Mouse (Mus musculus): ENCODE data around the gene Gm10277.

Gene Gm10277

DNA sequence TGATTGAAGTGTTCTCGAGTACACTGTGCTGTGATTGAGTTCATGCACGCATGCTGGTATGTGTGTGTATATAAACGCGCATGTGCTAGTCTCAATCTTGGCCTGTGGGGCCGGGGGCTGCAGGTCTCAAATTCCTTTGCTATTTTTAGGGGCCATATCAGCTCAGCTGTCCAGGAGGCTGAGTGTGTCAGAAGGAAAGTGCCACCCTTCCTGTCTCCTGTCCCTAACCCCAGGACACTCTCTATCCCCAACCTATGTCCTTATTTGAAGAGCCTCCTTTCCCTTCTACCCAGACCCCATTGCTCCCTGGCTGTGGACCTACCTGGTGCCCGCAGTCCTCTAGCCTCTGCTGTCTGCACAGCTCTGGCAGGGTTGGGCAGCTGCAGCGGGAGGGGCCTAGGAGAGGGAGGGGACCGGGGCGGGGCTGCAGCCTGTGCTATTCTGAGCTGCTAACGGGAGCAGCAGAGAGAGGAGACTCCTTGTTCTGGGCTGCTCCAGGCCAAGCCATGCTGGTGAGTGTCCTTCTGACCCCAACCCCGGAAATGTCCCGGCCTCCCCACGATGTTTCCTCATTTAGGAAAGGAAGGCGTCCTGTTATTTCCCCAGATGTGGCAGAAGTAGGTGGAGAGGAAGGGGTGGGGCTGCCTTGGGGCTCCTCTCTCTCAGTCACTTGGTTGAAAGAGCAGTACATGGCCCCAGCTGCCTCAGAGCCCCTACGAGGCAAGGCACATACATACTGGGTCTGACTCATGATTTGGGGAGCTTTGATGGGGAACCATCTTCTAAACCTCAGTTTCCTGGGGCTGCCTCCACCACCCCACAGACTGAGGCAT, 13.5 kb upstream of the Gm10277 start:
- in situ Hi-C loops (cut with MboI) = no loop called here

DNA sequence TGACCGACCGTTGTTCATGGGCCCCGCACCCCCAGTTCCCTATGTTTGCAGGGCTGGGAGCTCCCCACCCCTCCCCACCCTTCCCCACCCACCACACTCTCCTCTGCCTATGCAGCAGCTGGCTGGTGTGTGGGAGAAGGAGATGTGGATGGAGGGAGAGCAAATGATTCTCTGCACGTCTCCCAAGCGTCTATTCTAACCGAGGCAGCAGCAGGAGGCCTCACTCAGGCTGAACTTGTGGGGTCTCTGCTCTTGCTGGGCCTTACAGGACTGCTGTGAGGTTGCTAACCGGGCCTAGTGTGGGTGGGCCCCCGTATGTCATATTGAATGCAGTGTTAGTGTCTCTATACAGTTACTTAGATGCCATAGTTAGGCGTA, 12.9 kb upstream of the Gm10277 start:
- in situ Hi-C loops (cut with MboI) = no loop called here

DNA sequence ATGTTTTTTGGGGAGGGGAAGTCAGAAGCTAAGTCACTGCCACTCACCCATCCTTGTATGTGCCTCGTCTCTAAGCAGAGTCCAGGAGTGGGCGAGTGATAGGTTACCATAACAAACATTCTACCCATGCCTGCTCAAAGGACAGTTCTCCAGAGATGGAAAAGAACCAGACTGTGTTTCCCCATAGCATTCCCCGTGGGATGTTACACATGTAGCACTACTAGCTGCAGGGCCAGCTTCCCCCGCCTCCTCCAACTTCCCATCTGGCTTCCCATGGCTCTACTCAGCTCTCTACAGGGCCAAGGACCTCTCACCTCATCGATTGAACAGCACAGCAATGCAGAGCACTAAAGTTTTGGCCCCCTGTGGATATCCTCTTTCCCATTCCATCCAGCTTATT, 7.7 kb upstream of the Gm10277 start:
- in situ Hi-C loops (cut with MboI) = no loop called here

- in situ Hi-C loops (cut with MboI) = no loop called here
Observed at GRCm38 (mm10) chr11:77793238-77793930, 5.8 kb upstream of the Gm10277 start.

GRCm38 (mm10) chr11:77792566-77792909, 5.0 kb upstream of the Gm10277 start:
- in situ Hi-C loops (cut with MboI) = no loop called here

GRCm38 (mm10) chr11:77791752-77792565, 4.4 kb upstream of the Gm10277 start:
- in situ Hi-C loops (cut with MboI) = no loop called here

DNA sequence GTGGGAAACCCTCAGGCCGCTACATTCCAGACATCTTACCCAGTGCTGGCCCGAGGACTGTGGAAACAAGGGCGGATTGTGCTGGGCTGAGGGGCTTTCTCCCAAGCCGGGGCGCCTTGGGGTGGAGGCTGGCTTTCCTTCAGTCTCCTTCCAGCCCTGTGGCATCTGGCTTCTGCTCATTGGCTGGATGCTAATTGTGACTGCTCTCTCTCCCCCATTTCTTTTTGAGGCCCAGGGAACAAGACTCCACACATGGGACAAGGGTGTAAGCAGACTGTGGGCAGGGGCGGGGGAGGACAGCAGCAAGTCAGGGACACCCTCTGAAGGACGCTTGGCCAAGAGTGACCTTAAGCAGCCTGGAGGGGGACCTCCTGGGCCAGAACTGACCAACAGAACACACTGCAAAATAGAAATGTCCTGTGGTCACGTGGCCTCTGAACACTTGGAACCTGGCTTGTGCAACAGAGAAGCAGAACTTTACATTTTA, 3.7 kb upstream of the Gm10277 start:
- in situ Hi-C loops (cut with MboI) = no loop called here

DNA sequence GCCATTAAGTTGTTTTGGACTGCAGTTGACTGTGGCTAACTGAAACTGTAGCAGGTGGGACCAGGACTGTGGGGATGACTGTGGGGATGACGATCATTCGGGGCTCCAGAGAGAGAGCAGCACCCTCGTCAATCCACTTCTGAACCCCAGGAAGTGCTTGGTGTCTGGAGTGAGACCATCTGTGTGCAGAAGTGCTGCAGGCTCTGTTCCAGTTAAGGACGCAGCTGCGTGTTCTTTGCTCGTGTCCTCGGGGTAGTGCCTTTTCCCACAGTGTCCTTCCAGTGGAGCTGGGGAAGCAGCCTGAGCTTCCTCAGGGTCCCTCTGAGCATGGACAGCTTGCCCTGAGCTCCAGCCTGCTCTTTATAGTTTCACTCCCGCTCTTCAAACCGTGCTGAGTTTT, 2.7 kb upstream of the Gm10277 start:
- in situ Hi-C loops (cut with MboI) = no loop called here

DNA sequence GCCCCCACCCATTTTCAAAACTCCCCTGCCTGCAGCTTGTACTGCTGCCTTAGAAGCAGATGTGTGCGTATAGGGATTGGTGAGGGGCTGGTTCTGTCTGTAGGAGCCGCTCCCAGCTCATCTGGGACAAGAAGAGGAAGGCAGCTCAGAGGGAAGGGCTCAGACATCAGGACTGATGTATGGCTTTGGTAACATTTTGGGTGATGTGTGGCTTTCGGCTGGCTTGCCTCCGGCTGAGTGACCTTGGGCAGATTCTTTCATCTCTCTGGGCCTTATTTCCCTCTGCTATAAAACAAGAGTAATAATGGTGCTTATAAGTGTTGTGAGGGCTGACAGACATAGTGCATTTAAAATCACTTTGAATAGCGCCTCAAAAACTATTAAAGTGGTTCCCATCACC, 2.0 kb upstream of the Gm10277 start:
- in situ Hi-C loops (cut with MboI) = no loop called here

- in situ Hi-C loops (cut with MboI) = no loop called here
Observed at GRCm38 (mm10) chr11:77785768-77786561, 1.6 kb downstream of the Gm10277 start.

DNA sequence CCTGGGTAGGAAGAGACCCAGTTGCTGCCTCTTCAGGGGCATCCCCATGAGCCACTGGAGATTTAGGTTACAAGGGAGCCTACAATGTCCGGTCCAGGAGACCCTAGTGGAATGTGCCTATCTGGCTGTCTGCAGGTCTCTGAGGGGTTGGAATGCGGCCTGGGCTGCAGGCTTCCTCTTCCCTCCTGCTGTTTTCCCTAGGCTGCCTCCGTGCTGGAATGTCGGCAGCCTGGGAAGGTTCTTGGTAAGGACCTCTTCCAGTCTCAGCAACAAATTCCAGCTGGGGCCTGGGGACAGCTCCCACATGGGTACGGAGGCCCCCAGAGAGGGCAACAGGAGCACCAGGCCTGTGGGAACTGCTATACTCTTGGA, 2.2 kb downstream of the Gm10277 start:
- in situ Hi-C loops (cut with MboI) = no loop called here

DNA sequence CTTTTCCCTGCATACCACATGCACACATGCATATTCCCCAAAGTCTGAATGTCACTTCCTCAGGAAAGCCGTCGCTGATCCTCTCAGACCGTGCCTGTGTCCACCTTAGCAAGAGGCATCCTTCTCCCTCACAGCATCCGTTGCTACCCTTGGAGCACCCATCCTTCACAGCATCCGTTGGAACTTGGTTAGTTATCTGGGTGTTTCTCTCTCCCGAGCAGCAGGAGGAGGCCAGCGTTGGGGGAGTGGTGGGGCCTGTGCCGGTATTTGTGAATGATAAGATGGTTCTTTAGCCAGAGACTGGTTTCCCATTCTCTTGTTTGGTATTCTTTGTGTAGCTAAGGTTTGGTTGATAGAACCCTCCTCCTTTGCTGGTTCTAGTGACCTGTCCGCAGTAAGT, 2.7 kb downstream of the Gm10277 start:
- in situ Hi-C loops (cut with MboI) = no loop called here

- in situ Hi-C loops (cut with MboI) = no loop called here
Observed at GRCm38 (mm10) chr11:77783747-77784646, 3.5 kb downstream of the Gm10277 start.

- in situ Hi-C loops (cut with MboI) = no loop called here
Observed at GRCm38 (mm10) chr11:77783211-77783746, 4.3 kb downstream of the Gm10277 start.

DNA sequence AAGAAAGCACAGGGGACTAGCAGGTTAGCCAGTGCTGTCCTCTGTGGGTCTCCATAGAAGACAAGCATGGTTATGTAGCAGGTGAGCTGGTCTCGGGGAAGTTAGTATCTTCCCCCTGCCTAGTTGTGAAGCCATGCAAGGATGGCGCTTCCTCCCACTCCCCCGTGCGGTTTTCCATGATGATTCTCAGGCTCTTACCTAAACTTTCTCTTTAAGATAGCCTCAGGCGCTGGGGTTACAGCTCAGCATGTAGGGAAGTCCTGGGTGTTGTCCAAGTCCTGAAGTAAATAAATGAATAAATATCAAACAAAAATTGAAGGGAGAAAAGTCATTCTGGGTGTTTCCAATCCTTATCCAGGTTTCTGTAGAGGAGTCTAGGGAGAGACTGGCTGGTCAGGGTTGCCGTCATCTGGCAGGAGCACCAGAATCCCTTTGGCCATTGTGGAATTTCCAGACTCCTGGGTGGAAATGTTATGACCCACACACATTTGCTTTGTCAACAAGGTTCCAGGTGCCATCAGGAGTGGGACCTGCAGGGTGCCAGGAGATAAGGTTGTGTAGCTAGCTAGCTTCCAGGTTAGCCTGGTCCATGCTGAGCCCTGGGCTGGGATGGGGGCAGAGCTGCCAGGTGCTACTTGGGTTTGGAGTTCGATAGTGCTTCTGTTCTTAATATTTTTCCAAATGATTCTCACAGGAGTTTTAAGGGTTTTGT, 5.3 kb downstream of the Gm10277 start:
- in situ Hi-C loops (cut with MboI) = no loop called here

- in situ Hi-C loops (cut with MboI) = no loop called here
Observed at GRCm38 (mm10) chr11:77781088-77781487, 6.5 kb downstream of the Gm10277 start.

DNA sequence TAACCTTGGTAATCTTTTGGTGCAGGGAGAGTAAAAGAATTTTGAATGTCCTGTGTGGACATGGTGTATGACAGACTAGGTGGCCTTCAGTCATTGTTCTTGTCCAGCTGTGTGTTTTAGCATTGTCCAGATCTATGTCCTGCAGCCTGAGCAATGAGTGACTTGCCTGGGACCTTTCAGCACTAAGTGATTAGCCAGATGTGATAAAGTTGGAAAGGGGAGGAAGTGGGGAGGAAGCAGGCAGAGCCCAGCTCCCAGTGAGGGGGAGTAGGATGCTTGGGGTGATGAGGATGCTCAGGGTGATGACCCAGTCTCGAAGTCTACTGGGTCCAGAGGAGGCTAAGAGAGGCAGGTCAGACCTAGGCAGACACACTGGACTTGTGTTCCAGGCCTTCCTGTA, 8.3 kb downstream of the Gm10277 start:
- in situ Hi-C loops (cut with MboI) = no loop called here

- in situ Hi-C loops (cut with MboI) = no loop called here
Observed at GRCm38 (mm10) chr11:77777937-77778336, 9.6 kb downstream of the Gm10277 start.

- in situ Hi-C loops (cut with MboI) = no loop called here
Observed at GRCm38 (mm10) chr11:77777436-77777835, 10.1 kb downstream of the Gm10277 start.

Measured in mature B cell (primary cell).